Mouse (Mus musculus) layer of hippocampus, adult 2 months (tissue): ENCODE data around the gene Pigu. TPM values are rescaled to one million over a fixed set of nuclear protein-coding genes. Genes with fewer than 3 reads are reported as not detected.

ENCODE experiments used
- DNase-seq, 2 experiments: peaks; one replicate each; pipeline ENCODE4 v3.0.0; 2022; ENCODE audit warnings: low spot score in 2 of 2
- H3K27ac ChIP-seq: fragments of 200-600 bp; 2 replicates; pipeline ENCODE4 v1.8.1; 2022
- H3K4me3 ChIP-seq: fragments of 200-600 bp; 2 replicates; pipeline ENCODE4 v1.8.1; 2022; ENCODE audit warnings: mild to moderate bottlenecking
- CTCF ChIP-seq: fragments of 200-600 bp; conservative IDR thresholded peaks from 2 replicates; pipeline ENCODE4 v1.8.1; 2022; ENCODE audit warnings: antibody characterized with exemption, mild to moderate bottlenecking, moderate library complexity
- total RNA-seq, 2 experiments: library from RNA; stranded (reverse); gene quantifications; 2 replicates each; pipeline ENCODE4 v1.2.3; 2021

Gene Pigu
- total RNA-seq, 2 experiments from 2014 or later: 26.3 to 26.6 TPM

GRCm38 (mm10) chr2:155381643-155382331 lies 24.6 kb upstream of the Pigu start:
- Histone ChIP-seq H3K27ac (peak overlapping the region; percentile 100), H3K4me3 (peak overlapping the region; percentile 100)
- 0 out of 2 replicates have a peak, but pooled peaks have one; percentile 4 for TF ChIP-seq CTCF
- DNase-seq: peak; percentile 95 to 99

- no peak for TF ChIP-seq CTCF
- Histone ChIP-seq H3K4me3 (peak overlapping the region; percentile 100), H3K27ac (peak overlapping the region; percentile 100)
- DNase-seq: no peak
Observed at GRCm38 (mm10) chr2:155381060-155381437, 23.8 kb upstream of the Pigu start.

- H3K27ac ChIP-seq: peak within 1 kb of the TSS; percentile 100
- no peak for DNase-seq
- H3K4me3 ChIP-seq: peak within 1 kb of the TSS; percentile 100
- TF ChIP-seq CTCF: no peak
Observed at GRCm38 (mm10) chr2:155380261-155381059, 23.2 kb upstream of the Pigu start, which contains the start of gene Trp53inp2. Gene Trp53inp2 (plus strand): TSS chr2:155381059.

- no peak for TF ChIP-seq CTCF
- no peak for DNase-seq
- H3K27ac ChIP-seq: no peak overlapping the region
Observed at GRCm38 (mm10) chr2:155376191-155376590, 19.0 kb upstream of the Pigu start.

GRCm38 (mm10) chr2:155374521-155374920 lies 17.3 kb upstream of the Pigu start:
- DNase-seq: no peak
- no peak overlapping the region for H3K4me3 ChIP-seq
- TF ChIP-seq CTCF: no peak
- no peak overlapping the region for H3K27ac ChIP-seq

More at GRCm38 (mm10) chr2:155376191-155376590, 19.0 kb upstream of the Pigu start:
- no peak overlapping the region for H3K4me3 ChIP-seq

- Histone ChIP-seq H3K4me3 (no peak overlapping the region), H3K27ac (no peak overlapping the region)
- no peak for TF ChIP-seq CTCF
- DNase-seq: no peak
Observed at GRCm38 (mm10) chr2:155373886-155374285, 16.7 kb upstream of the Pigu start.

GRCm38 (mm10) chr2:155373302-155373701 lies 16.1 kb upstream of the Pigu start:
- no peak for TF ChIP-seq CTCF
- Histone ChIP-seq H3K4me3 (no peak overlapping the region), H3K27ac (no peak overlapping the region)
- DNase-seq: no peak

- DNase-seq: no peak
- Histone ChIP-seq H3K4me3 (no peak overlapping the region), H3K27ac (no peak overlapping the region)
- TF ChIP-seq CTCF: no peak
Observed at GRCm38 (mm10) chr2:155372451-155372850, 15.2 kb upstream of the Pigu start.

GRCm38 (mm10) chr2:155369333-155369883 lies 12.2 kb upstream of the Pigu start:
- peak overlapping the region; percentile 67 for H3K27ac ChIP-seq

GRCm38 (mm10) chr2:155367635-155368284 lies 10.5 kb upstream of the Pigu start:
- TF ChIP-seq CTCF: no peak
- no peak overlapping the region for H3K4me3 ChIP-seq

More at GRCm38 (mm10) chr2:155369333-155369883, 12.2 kb upstream of the Pigu start:
- TF ChIP-seq CTCF: no peak
- H3K4me3 ChIP-seq: no peak overlapping the region
- DNase-seq: peak; percentile 48 to 50

GRCm38 (mm10) chr2:155357686-155358399 lies 613 bp upstream of the Pigu start:
- H3K4me3 ChIP-seq: peak overlapping the region; percentile 96
- no peak; the same call in 1 of the 2 replicates for TF ChIP-seq CTCF
- peak overlapping the region; percentile 79 for H3K27ac ChIP-seq
- DNase-seq: no peak

More at GRCm38 (mm10) chr2:155367635-155368284, 10.5 kb upstream of the Pigu start:
- DNase-seq: no peak
- no peak overlapping the region for H3K27ac ChIP-seq

- no peak overlapping the region for H3K27ac ChIP-seq
- no peak for DNase-seq
- no peak overlapping the region for H3K4me3 ChIP-seq
- peak; percentile 58 for TF ChIP-seq CTCF
Observed at GRCm38 (mm10) chr2:155354402-155354801, 2.8 kb downstream of the Pigu start.
